Mouse (Mus musculus): ENCODE results near the gene Tns2.

- TF ChIP-seq CTCF (IDR thresholded peaks at IDR 0.05; ENCODE audit: low read depth, low read length) = no peak
- no peak for TF ChIP-seq POLR2A (IDR thresholded peaks at IDR 0.05; ENCODE audit: borderline replicate concordance, low read depth, low read length)
Observed at GRCm38 (mm10) chr15:102089914-102090585, 10.2 kb upstream of the Tns2 start.

Data from bone marrow macrophage, adult 2 months (primary cell).